Mouse (Mus musculus): ENCODE measurements around the gene Pkd1l1.
A peak's percentile ranks its signal among the peaks of the same experiment; 100 is the strongest.

The Pkd1l1 gene

GRCm38 (mm10) chr11:8821403-8821802 is 151.7 kb downstream of the Pkd1l1 start:
- DNase-seq, result no peak

GRCm38 (mm10) chr11:8817376-8817775 is 155.7 kb downstream of the Pkd1l1 start:
- DNase-seq, result no peak

- peak; percentile 90 for DNase-seq
These were observed 158.8 kb downstream of the Pkd1l1 start for GRCm38 (mm10) chr11:8814097-8814790.

- DNase-seq, result no peak
These were observed 161.5 kb downstream of the Pkd1l1 start for GRCm38 (mm10) chr11:8811506-8812100.

- DNase-seq, result no peak
These were observed 163.4 kb downstream of the Pkd1l1 start for GRCm38 (mm10) chr11:8809644-8810043.

DNA sequence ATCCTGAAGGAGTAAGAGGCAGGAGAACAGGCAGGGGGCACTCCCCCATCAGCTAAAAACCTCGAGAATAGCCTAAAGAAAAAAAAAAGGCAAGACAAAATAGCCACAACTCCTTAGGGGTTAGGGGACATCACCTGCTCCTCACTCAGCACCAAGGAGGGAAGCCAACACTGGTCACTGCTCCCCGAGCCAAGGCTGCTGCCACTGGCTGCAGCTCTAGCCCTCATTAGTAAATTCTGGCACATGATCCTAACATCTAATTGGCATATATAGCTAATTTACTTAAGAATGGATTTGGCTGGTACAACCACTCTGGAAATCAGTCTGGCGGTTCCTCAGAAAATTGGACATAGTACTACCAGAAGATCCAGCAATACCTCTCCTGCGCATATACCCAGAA is 166.1 kb downstream of the Pkd1l1 start:
- no peak for DNase-seq

DNA sequence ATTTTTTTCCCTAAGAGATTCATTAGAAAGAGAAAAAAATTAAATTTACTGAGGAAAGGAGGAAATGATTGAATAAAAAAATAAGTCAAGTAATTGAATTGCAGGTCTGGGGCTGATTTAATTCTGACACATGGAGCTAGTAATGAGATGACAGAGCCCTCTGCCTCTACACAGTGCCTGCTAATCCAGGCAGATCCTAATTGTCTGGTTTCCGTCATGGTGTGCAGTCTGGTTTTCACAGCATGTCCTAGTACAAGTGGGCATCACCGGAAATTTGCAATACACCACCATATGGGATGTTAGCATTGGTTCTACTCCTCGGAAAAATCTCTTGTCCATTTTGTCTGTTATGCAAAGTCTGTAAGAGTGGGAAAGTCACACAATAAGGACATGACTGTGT is 168.9 kb downstream of the Pkd1l1 start:
- DNase-seq, result no peak

- DNase-seq, result no peak
These were observed 175.6 kb downstream of the Pkd1l1 start for GRCm38 (mm10) chr11:8797486-8797885.

- DNase-seq, result no peak
These were observed 178.0 kb downstream of the Pkd1l1 start for GRCm38 (mm10) chr11:8795031-8795430.

- DNase-seq, result peak; percentile 35
These were observed 180.9 kb downstream of the Pkd1l1 start for GRCm38 (mm10) chr11:8792146-8792545.

- no peak for DNase-seq
These were observed 183.9 kb downstream of the Pkd1l1 start for GRCm38 (mm10) chr11:8789186-8789585.

- no peak for DNase-seq
These were observed 185.5 kb downstream of the Pkd1l1 start for GRCm38 (mm10) chr11:8787604-8788003.

DNA sequence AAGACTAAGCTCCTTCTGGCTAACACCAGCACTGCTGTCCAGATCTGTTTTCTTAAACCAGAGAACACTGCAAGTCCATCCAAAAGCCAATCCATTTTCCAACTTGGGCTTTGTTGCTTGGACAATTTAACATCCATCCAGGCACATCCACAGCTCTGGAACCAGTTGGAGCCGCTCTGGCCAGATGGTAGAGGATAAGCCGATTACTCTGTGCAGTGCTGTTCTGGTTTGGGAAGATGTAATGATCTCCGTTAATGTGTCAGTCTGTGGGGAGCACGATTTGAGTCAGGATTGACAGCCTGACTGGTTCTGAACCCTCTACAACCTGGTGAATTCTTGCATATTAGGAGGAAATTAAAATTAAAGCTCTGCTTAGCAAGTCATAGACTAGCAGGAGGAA is 188.7 kb downstream of the Pkd1l1 start:
- DNase-seq, result no peak

- DNase-seq, result no peak
These were observed 191.0 kb downstream of the Pkd1l1 start for GRCm38 (mm10) chr11:8782141-8782465.

DNA sequence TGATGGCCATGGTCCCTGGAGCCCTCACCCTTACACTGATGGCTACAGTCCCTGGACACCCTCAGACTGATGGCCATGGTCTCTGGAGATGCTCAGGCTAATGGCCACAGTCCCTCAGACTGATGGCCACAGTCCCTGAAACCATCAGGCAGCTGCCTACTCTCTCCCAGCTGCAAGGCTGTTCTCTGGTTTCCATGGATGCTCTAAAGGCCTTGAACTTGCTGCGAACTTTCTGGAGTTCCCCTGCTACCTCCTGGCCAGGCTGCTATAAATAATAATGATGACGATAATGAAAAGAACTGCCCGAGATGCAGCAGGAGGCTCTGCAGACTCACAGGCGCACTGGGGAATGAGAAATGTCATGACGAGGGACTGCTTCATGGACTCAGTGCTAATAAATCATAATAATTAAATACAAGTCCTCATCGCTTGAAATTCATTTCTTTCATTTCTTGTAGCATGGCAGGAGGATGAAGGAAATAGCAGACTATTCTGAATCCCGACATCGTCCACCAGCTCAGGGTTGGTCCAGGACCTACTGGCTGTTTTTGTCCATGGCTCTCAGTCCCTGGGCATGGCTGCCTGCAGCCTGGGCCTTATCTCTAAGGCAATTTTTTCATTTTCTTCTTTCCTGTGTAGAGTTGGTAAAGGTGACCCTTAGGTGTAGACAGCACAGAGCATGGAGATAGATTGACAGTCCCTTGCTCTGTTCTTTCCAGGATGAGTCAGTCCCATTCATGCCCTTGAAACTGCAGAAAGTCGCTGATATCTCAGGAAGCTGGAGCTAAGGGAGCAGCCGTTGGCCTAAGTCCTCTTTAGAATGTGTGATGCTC is 191.5 kb downstream of the Pkd1l1 start:
- no peak for DNase-seq

DNA sequence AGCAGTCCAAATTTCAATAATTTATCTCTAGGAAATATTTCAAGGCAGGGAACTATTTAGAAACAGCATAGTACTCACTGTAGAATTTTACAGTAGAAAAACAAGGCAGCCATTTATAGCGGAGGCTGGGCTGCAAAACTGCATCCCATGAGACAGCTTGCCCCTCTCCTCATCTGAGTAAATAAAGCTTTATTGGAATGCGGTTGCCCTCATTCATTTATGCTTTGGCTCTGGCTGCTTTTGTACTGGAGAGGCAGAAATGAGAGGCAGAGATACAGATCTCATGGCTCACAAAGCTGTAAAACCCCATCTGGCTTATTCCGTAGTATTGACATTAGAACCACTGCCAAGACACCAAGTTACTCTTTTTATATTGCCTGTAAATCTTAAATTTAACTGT is 193.6 kb downstream of the Pkd1l1 start:
- no peak for DNase-seq

Measured in lung, postnatal 10 days (tissue).